Mouse (Mus musculus): ENCODE measurements around the gene Csf2rb. TPM values are rescaled to one million over a fixed set of nuclear protein-coding genes. Genes with fewer than 3 reads are reported as not detected.

Gene Csf2rb
- total and polyA plus RNA-seq, 3 experiments: 3.2 to 10.1 TPM; not detected in 1

DNA sequence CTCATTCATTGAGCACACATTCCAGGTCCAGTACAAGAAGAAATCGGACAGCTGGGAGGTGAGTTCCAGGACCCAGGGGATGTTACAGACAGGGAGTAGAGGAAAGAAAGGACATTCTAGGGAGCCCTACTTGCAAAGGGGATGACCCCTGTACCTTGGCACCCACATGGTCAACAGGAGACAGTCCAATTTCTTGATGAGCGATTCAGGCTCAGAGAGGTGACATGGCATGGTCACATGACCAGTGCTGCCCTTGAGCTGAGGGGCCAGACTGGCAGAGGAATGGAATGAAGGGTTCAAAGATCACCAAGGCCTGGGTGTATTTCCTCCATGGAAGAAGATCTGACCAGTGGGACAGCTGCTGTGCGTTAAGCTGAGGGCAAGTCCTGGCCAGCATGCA is 19.0 kb downstream of the Csf2rb start:
- H3K79me2 ChIP-seq (ENCODE audit: control insufficient read depth, insufficient read depth, low read length, poor library complexity): no peaks in the 10 kb centered on the region
- no peaks in the 10 kb centered on the region for H3K9me3 ChIP-seq (replicated peaks; ENCODE audit: insufficient read depth, low read length)
- no peak for TF ChIP-seq SIN3A (IDR thresholded peaks at IDR 0.05; ENCODE audit: low read length)
- TF ChIP-seq MEF2A (IDR thresholded peaks at IDR 0.05; ENCODE audit: extremely low read depth, insufficient replicate concordance, low read depth, low read length, poor library complexity, severe bottlenecking): no peak
- no peak for TF ChIP-seq USF2 (IDR thresholded peaks at IDR 0.05; ENCODE audit: borderline replicate concordance in 1 of 2, insufficient read depth in 1 of 2, low read depth in 1 of 2, low read length in 2 of 2)
- TF ChIP-seq KAT2A (conservative IDR thresholded peaks at IDR 0.05; ENCODE audit: low read depth, low read length): no peak
- no peak for TF ChIP-seq MAZ (IDR thresholded peaks at IDR 0.05; ENCODE audit: low read depth, low read length)
- TF ChIP-seq HCFC1 (IDR thresholded peaks at IDR 0.05; ENCODE audit: low read depth, low read length): no peak
- TF ChIP-seq ZKSCAN1 (IDR thresholded peaks at IDR 0.05; ENCODE audit: low read depth, low read length): no peak
- no peak for TF ChIP-seq MAX (IDR thresholded peaks at IDR 0.05; ENCODE audit: low read length)
- no peak for TF ChIP-seq TCF12 (IDR thresholded peaks at IDR 0.05; ENCODE audit: low read depth, low read length)
- TF ChIP-seq JUND (IDR thresholded peaks at IDR 0.05; ENCODE audit: low read depth, low read length): no peak
- no peak for TF ChIP-seq RAD21 (IDR thresholded peaks at IDR 0.05; ENCODE audit: low read depth, low read length)
- no peak for TF ChIP-seq ZC3H11A (IDR thresholded peaks at IDR 0.05; ENCODE audit: low read depth, low read length)
- TF ChIP-seq E2F4 (IDR thresholded peaks at IDR 0.05; ENCODE audit: borderline replicate concordance, low read depth, low read length): no peak
- no peak for TF ChIP-seq MYC (IDR thresholded peaks at IDR 0.05; ENCODE audit: low read depth, low read length)
- no peak for TF ChIP-seq MAFK (IDR thresholded peaks at IDR 0.05; ENCODE audit: borderline replicate concordance, low read depth, low read length)
- no peak for TF ChIP-seq GABPA (IDR thresholded peaks at IDR 0.05; ENCODE audit: low read depth, low read length)
- no peak for TF ChIP-seq TBP (IDR thresholded peaks at IDR 0.05; ENCODE audit: low read depth, low read length)
- TF ChIP-seq ZNF384 (IDR thresholded peaks at IDR 0.05; ENCODE audit: low read depth, low read length): no peak
- no peak for DNase-seq (ENCODE audit: low read depth, low spot score)
- H3K27me3 ChIP-seq (ENCODE audit: control insufficient read depth in 1 of 2, insufficient read depth in 2 of 2, low read length in 2 of 2): no peaks in the 10 kb centered on the region
- no peak overlapping the region for H3K4me3 ChIP-seq (ENCODE audit: control insufficient read depth in 1 of 2, insufficient read depth in 1 of 2, low read depth in 2 of 2, low read length in 2 of 2)
- no peak overlapping the region for H3K9ac ChIP-seq (ENCODE audit: control insufficient read depth, low read depth, low read length, poor library complexity, severe bottlenecking)
- no peaks in the 10 kb centered on the region for H3K4me1 ChIP-seq (ENCODE audit: control insufficient read depth in 1 of 2, insufficient read depth in 2 of 2, low read length in 2 of 2)
- no peak overlapping the region for H3K27ac ChIP-seq (ENCODE audit: control insufficient read depth, low read depth, low read length)
- H3K36me3 ChIP-seq (ENCODE audit: control insufficient read depth in 1 of 2, insufficient read depth in 2 of 2, low read length in 2 of 2): no peaks in the 10 kb centered on the region

DNA sequence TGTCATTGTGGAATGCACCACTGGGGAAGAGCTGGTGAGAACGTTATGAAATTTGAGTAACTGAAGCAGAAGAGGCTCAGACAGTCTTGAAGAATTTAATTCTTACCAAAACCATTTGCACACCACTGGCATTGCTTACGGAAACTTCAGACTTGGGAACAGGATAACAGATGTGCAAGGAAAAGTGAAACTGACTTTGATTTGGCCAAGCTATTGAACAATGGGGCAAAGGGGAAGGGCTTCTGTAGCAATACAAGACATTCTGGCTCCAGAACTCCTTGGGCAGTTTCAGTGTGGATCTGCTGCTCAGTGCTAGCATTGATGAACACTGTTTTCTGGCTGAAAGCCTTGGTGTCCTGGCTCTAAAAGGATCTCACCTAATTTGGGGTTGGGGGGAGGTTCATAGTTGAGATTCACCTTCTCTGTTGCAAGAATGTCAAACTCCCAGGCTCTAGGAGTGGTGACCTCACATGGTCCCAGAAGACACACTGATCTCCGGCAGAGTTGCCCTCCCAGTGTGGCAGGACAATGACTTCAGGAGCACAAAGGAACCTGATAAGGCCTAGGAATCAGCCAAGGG is 26.1 kb downstream of the Csf2rb start:
- H3K4me3 ChIP-seq (ENCODE audit: control insufficient read depth in 1 of 2, insufficient read depth in 1 of 2, low read depth in 2 of 2, low read length in 2 of 2): no peak overlapping the region
- no peaks in the 10 kb centered on the region for H3K9me3 ChIP-seq (replicated peaks; ENCODE audit: insufficient read depth, low read length)
- H3K36me3 ChIP-seq (ENCODE audit: control insufficient read depth in 1 of 2, insufficient read depth in 2 of 2, low read length in 2 of 2): no peaks in the 10 kb centered on the region
- TF ChIP-seq CHD1 (IDR thresholded peaks at IDR 0.05; ENCODE audit: low read depth, low read length): no peak
- TF ChIP-seq TAL1 (IDR thresholded peaks at IDR 0.05; ENCODE audit: low read length): no peak
- TF ChIP-seq ELF1 (IDR thresholded peaks at IDR 0.05; ENCODE audit: low read depth, low read length): no peak
- no peak for TF ChIP-seq NRF1 (IDR thresholded peaks at IDR 0.05; ENCODE audit: insufficient read depth, low read depth, low read length, poor library complexity, severe bottlenecking)
- TF ChIP-seq USF1 (IDR thresholded peaks at IDR 0.05; ENCODE audit: low read depth, low read length): no peak
- no peak overlapping the region for H3K9ac ChIP-seq (ENCODE audit: control insufficient read depth, low read depth, low read length, poor library complexity, severe bottlenecking)
- no peaks in the 10 kb centered on the region for H3K4me1 ChIP-seq (ENCODE audit: control insufficient read depth in 1 of 2, insufficient read depth in 2 of 2, low read length in 2 of 2)
- H3K27ac ChIP-seq (ENCODE audit: control insufficient read depth, low read depth, low read length): no peak overlapping the region
- H3K27me3 ChIP-seq (ENCODE audit: control insufficient read depth in 1 of 2, insufficient read depth in 2 of 2, low read length in 2 of 2): no peaks in the 10 kb centered on the region; a peak in 2 of 4 replicates
- no peaks in the 10 kb centered on the region for H3K79me2 ChIP-seq (ENCODE audit: control insufficient read depth, insufficient read depth, low read length, poor library complexity)
- DNase-seq (ENCODE audit: low read depth, low spot score): no peak

Data from MEL (cell line).